Mouse (Mus musculus) layer of hippocampus, adult 8-10 months (tissue): ENCODE measurements around the gene Rdh14. TPM values are rescaled to one million over a fixed set of nuclear protein-coding genes. Genes with fewer than 3 reads are reported as not detected.

Experiments used
- DNase-seq, 2 experiments: peaks; one replicate each; pipeline ENCODE4 v3.0.0; 2022; ENCODE audit warnings: low spot score in 2 of 2
- total RNA-seq, 4 experiments: library from RNA; stranded (reverse); gene quantifications; 2 replicates each; pipeline ENCODE4 v1.2.4; 2022

Rdh14 gene
- total RNA-seq, result 10 to 100 TPM; 33.4 to 40.2 (median 36.3) TPM

GRCm38 (mm10) chr12:10390671-10391441, at the start of gene Rdh14:
TSS of gene Rdh14 (plus strand) at chr12:10390772.
- DNase-seq, result peak; percentile 91 to 98

GRCm38 (mm10) chr12:10350706-10351105, 39.9 kb upstream of the Rdh14 start:
- no peak for DNase-seq

- DNase-seq, result no peak
Measured at GRCm38 (mm10) chr12:10357756-10358155, 32.8 kb upstream of the Rdh14 start.

GRCm38 (mm10) chr12:10369673-10370072, 20.9 kb upstream of the Rdh14 start, which contains the start of gene Nt5c1b:
TSS of gene Nt5c1b (plus strand) at chr12:10369973.
- no peak for DNase-seq

- no peak for DNase-seq
Measured at GRCm38 (mm10) chr12:10400788-10401187, 10.2 kb downstream of the Rdh14 start.

DNA sequence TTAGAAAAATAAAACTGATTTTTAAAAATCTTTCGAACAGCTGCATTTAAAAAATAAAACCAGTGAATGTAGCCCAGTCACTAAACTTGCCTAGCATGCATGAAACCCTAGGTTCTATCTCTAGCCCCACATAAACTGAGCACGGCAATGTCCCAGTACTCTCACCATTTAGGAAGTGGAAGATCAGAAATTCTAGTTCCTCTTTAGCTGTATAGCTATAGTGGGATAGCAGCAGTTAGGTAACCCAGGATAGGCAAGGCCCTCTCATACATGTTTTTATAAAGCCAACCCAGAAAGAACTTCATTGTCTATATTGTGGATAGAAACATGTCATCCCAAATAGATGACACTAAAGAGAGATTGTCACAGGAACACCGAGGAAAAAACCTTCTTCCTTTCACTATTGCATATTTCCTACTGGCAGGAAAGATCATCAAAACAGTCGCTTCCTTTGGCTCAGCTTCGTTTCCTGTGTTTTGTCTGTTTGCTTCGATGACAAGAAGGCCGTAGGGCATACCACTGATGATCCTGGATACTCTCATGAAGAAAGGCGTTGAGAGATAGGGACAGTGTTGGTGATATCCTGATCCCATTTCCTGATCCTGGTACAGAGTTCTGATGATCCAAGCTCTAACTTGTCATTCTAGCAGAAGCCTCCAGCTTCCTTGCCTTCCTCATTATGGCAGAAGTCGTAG, 12.0 kb downstream of the Rdh14 start:
- DNase-seq, result no peak

DNA sequence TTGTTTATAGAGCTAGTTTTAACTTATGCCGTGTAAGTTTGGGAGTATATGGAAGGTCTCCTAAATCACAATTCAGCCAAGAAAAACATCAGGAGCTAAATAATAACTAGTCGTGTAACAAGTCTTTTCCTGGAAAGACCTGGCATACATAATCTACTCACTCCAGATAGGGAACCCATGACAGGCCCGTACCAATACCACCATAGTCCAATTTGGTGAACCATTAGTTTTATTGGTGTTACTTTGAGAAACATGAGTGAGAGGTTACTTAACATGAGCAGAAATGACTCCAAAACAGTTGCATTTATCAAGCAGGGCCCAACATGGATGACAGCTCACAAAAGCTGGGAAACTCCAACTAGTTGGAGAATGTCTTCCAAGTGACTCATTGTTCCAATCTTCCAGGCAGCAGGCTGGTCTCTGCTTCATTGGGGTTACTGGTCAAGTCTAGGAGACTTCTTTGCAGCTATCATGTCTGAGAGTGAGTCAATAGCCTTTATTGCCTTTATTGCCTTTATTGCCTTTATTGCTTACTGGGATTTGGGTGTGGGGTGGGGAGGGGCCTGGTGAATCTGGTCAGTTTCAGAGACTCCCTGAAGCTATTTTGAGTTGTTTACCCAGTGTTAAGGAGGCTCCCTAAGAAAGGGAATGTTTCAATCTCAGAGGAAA, 20.1 kb downstream of the Rdh14 start:
- DNase-seq, result no peak

GRCm38 (mm10) chr12:10411453-10411852, 20.9 kb downstream of the Rdh14 start:
- DNase-seq, result no peak

DNA sequence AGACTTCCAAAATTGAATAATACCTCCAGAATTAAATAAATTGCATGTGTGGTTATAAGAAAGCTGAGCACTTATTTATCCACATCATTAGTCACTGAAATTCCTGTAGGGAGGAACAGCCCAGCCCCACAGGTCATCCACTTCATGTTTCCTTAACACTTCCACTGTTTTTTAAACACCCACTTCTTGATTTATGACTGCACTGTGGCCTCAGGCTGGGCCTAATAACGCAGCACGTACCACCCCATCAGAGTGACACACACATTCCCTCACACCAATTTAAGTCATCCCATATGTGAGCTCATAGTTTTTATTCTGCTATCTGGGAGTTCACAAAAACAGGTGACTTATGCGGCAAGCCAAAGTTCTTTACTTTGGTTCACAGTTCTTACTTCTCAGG, 31.8 kb downstream of the Rdh14 start:
- no peak for DNase-seq

- no peak for DNase-seq
Measured at GRCm38 (mm10) chr12:10425982-10426863, 35.7 kb downstream of the Rdh14 start.

DNA sequence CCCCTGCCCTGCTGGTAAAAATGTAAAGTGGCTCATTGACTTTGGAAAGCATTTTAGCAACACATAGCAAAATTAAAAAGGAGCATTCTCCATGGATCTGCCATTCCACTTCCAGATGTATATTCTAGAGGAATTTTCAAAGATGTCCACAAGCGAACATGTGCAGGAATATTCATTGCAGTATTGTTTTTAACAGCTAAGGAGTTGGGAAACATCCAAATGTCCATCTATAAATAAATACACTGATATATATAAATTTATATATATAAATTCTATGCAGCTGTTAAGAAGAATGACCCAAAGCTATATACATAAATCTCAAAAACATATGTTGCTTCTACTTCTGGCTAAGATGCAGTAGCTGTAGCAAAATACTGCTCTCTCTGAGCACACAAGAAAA, 40.4 kb downstream of the Rdh14 start:
- no peak for DNase-seq

- DNase-seq, result peak; percentile 63 to 88
Measured at GRCm38 (mm10) chr12:10438054-10439001, 47.8 kb downstream of the Rdh14 start.

GRCm38 (mm10) chr12:10439483-10440235, 49.1 kb downstream of the Rdh14 start:
- no peak for DNase-seq

Other genes starting within 250 kb of the Rdh14 start
- gene Nt5c1b, start 20.8 kb upstream of the Rdh14 start, total RNA-seq, result not detected